ENCODE assay signal across 18 mouse cellular contexts in genomic region chr5:72752585-72752984, GRCm38 (mm10). TPM values are rescaled to one million over a fixed set of nuclear protein-coding genes. Genes with fewer than 3 reads are reported as not detected.
DNase-seq lines count a peak whose midpoint lies in the region; ATAC-seq lines count a peak whose summit lies in the region.
"Had no signal": no experiment of that assay in that cellular context is flagged by ENCODE, and none has a peak within 500 bp of the region (broad histone marks: within the 10 kb centered on the region; RNA-seq: fewer than 3 reads in every experiment).

Gene Txk, minus strand, starts transcription at chr5:72752777.

- intact Hi-C loops in left cerebral cortex, postnatal 14 days (cut with DNase I) = loop anchor here (10.0 kb wide), 1 partner anchor 578 kb away; no protein-coding TSS in a partner anchor

- peak; percentile 97 for ATAC-seq in inflammation-experienced regulatory T-cells, adult 6 months

- H3K36me3 ChIP-seq in splenic B cell, adult 2 months (ENCODE audit: control insufficient read depth, insufficient read depth, low read length, poor library complexity, severe bottlenecking) = peaks cover 23% of the 10 kb centered on the region
- H3K36me3 ChIP-seq: embryonic facial prominence, embryonic 12.5 days; liver, embryonic 13.5 days had no signal

- H3K27me3 ChIP-seq in splenic B cell, adult 2 months (ENCODE audit: control insufficient read depth, insufficient read depth, low read length, poor library complexity, severe bottlenecking) = no peaks in the 10 kb centered on the region
- H3K27me3 ChIP-seq: embryonic facial prominence, embryonic 12.5 days; heart, embryonic 13.5 days; liver, embryonic 13.5 days had no signal

- peak; percentile 64 to 65 for DNase-seq in spleen, postnatal 36 days (ENCODE audit: low spot score in 2 of 2)
- no peak for DNase-seq in spleen, postnatal 14 days (ENCODE audit: low spot score in 2 of 2)
- peak; percentile 69 for DNase-seq in splenic B cell, adult 2 months (ENCODE audit: low read depth, low spot score)
- DNase-seq in c-Kit-positive CD71-positive TER-119-positive erythroid progenitor cells, embryonic 14.5 days (ENCODE audit: low spot score) = no peak
- no peak for DNase-seq in ovary, postnatal 14 days (ENCODE audit: low spot score)
- no peak for DNase-seq in left cerebral cortex, postnatal 14 days (ENCODE audit: low spot score in 2 of 2)
- DNase-seq: cerebellum, adult 11 months; kidney, adult 18-20 months; kidney, postnatal 25 days; left cerebral cortex, postnatal 4 days; liver, embryonic 13.5 days; lung, postnatal 14 days had no signal

RNA-seq across cellular contexts. Expression of gene Txk, which starts in this region (rescaled TPM):
- polyA plus RNA-seq in inflammation-experienced regulatory T-cells, adult 6 months (2017; shearing (Covaris generic)) = 10 to 100 TPM; 46.0 to 52.1 (median 51.6) TPM
- total RNA-seq in left cerebral cortex, postnatal 14 days (2021) = under 1 TPM; 0.24 to 0.27 TPM
- total RNA-seq: layer of hippocampus, postnatal 14 days had no signal
- polyA plus RNA-seq: hindbrain, embryonic 11.5 days; liver, embryonic 13.5 days; midbrain, embryonic 11.5 days had no signal

Comparison
In these comparisons a context has a peak if more than half of its experiments do, and no peak if none do; other contexts are left out.
1. DNase-seq: peak in spleen, postnatal 36 days (2 of 2) and splenic B cell, adult 2 months (single experiment); none in spleen, postnatal 14 days (0 of 2), c-Kit-positive CD71-positive TER-119-positive erythroid progenitor cells, embryonic 14.5 days (single experiment), ovary, postnatal 14 days (single experiment) and left cerebral cortex, postnatal 14 days (0 of 2).